ENCODE assay signal across 16 mouse cellular contexts in the genomic region with DNA sequence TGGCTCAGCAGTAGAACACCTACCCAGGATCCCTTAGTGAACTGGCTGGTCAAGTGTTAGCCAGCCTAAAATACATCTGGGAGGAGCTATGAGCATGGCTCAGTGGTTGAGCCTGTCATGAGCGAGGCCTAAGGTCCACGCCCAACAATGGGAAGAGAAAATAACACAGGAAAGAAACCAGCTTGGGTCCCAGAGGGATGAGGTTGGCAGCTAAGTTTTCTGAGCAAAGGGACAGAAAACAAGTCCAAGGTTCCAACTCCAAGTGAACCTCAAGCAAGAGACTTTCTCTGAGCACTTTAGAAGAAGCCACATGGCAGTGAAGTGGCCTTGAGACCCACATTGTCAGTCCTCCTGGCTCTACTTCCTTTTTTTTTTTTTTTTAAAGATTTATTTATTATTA. TPM values are rescaled to one million over a fixed set of nuclear protein-coding genes. Genes with fewer than 3 reads are reported as not detected.
DNase-seq lines count a peak whose midpoint lies in the region; ATAC-seq and TF ChIP-seq lines count a peak whose summit lies in the region.
"Had no signal": no experiment of that assay in that cellular context is flagged by ENCODE, and none has a peak within 500 bp of the region (broad histone marks: within the 10 kb centered on the region; RNA-seq: fewer than 3 reads in every experiment).

No protein-coding gene starts in this region.

- no peaks in the 10 kb centered on the region for H3K9me3 ChIP-seq in heart, embryonic 13.5 days
- no peaks in the 10 kb centered on the region for H3K9me3 ChIP-seq in liver, embryonic 15.5 days (replicated peaks)
- H3K9me3 ChIP-seq in forebrain, postnatal 0 days (ENCODE audit: low read length) = no peaks in the 10 kb centered on the region
- H3K9me3 ChIP-seq: limb, embryonic 15.5 days had no signal

- no peak overlapping the region for H3K4me2 ChIP-seq in heart, embryonic 13.5 days
- peak overlapping the region; percentile 57 for H3K4me2 ChIP-seq in liver, embryonic 15.5 days
- H3K4me2 ChIP-seq in forebrain, postnatal 0 days (ENCODE audit: low read depth) = no peak overlapping the region
- H3K4me2 ChIP-seq: limb, embryonic 15.5 days had no signal

- no peak for TF ChIP-seq CTCF in bone marrow macrophage, adult 2 months (IDR thresholded peaks at IDR 0.05; ENCODE audit: low read depth, low read length)
- TF ChIP-seq CTCF in forebrain, postnatal 0 days (IDR thresholded peaks at IDR 0.05; ENCODE audit: low read depth) = no peak

- intact Hi-C loops in heart, postnatal 36 days (cut with DNase I) = no loop called here

- no peak for DNase-seq in heart, postnatal 36 days
- no peak for DNase-seq in forebrain, postnatal 0 days
- no peak for DNase-seq in lung, postnatal 4 days
- DNase-seq in frontal cortex, postnatal 36 days (ENCODE audit: low spot score in 2 of 2) = no peak
- DNase-seq: cerebellum, adult 2 months; gastrocnemius, postnatal 25 days; kidney, adult 9 months had no signal

- no peak for ATAC-seq in heart, embryonic 13.5 days (ENCODE audit: extremely low read depth, insufficient number of reproducible peaks, low FRiP score, low TSS enrichment)
- ATAC-seq in liver, embryonic 15.5 days (ENCODE audit: insufficient read depth) = peak; percentile 70
- ATAC-seq in forebrain, postnatal 0 days = no peak

- 0 out of 2 replicates have a peak overlapping the region, but pooled peaks have one; percentile 9 for H3K27ac ChIP-seq in heart, embryonic 13.5 days (replicated peaks)
- peak overlapping the region; percentile 83 for H3K27ac ChIP-seq in bone marrow macrophage, adult 2 months (ENCODE audit: insufficient read depth, low read depth, low read length)
- peak overlapping the region; percentile 74 for H3K27ac ChIP-seq in liver, embryonic 15.5 days (replicated peaks)
- H3K27ac ChIP-seq in forebrain, postnatal 0 days (ENCODE audit: low read depth, low read length) = no peak overlapping the region
- H3K27ac ChIP-seq: left cerebral cortex, adult 2 months; limb, embryonic 15.5 days had no signal

- H3K4me1 ChIP-seq in heart, embryonic 13.5 days = peaks cover under 1% of the 10 kb centered on the region; the same call in 1 of the 2 replicates
- peaks cover 37% of the 10 kb centered on the region for H3K4me1 ChIP-seq in bone marrow macrophage, adult 2 months (ENCODE audit: control insufficient read depth, insufficient read depth, low read length)
- peaks cover 26% of the 10 kb centered on the region for H3K4me1 ChIP-seq in liver, embryonic 15.5 days (replicated peaks)
- 0 out of 2 replicates have a peak, but pooled peaks cover under 1% of the 10 kb centered on the region for H3K4me1 ChIP-seq in forebrain, postnatal 0 days (ENCODE audit: insufficient read depth)

- TF ChIP-seq POLR2A in bone marrow macrophage, adult 2 months (IDR thresholded peaks at IDR 0.05; ENCODE audit: borderline replicate concordance, low read depth, low read length) = no peak

- H3K4me3 ChIP-seq in heart, embryonic 13.5 days = no peak overlapping the region
- no peak overlapping the region for H3K4me3 ChIP-seq in bone marrow macrophage, adult 2 months (ENCODE audit: insufficient read depth, low read length)
- no peak overlapping the region for H3K4me3 ChIP-seq in liver, embryonic 15.5 days (replicated peaks)
- H3K4me3 ChIP-seq in forebrain, postnatal 0 days (ENCODE audit: low read depth, low read length) = no peak overlapping the region
- H3K4me3 ChIP-seq: left cerebral cortex, adult 2 months; limb, embryonic 15.5 days had no signal

- no peaks in the 10 kb centered on the region for H3K36me3 ChIP-seq in heart, embryonic 13.5 days
- H3K36me3 ChIP-seq in liver, embryonic 15.5 days (replicated peaks) = no peaks in the 10 kb centered on the region
- no peaks in the 10 kb centered on the region for H3K36me3 ChIP-seq in forebrain, postnatal 0 days (ENCODE audit: insufficient read depth)
- H3K36me3 ChIP-seq: limb, embryonic 15.5 days had no signal

- 87% methylated on average over 2 of the region's 2 CpGs for WGBS in heart, embryonic 13.5 days
- WGBS in liver, embryonic 15.5 days (ENCODE audit: insufficient replicate concordance) = 57% methylated on average over 2 of the region's 2 CpGs
- 90% methylated on average over 2 of the region's 2 CpGs for WGBS in forebrain, postnatal 0 days

- no peak overlapping the region for H3K9ac ChIP-seq in heart, embryonic 13.5 days
- H3K9ac ChIP-seq in liver, embryonic 15.5 days = no peak overlapping the region
- no peak overlapping the region for H3K9ac ChIP-seq in forebrain, postnatal 0 days
- H3K9ac ChIP-seq: limb, embryonic 15.5 days had no signal

- H3K27me3 ChIP-seq in heart, embryonic 13.5 days (replicated peaks) = no peaks in the 10 kb centered on the region
- no peaks in the 10 kb centered on the region for H3K27me3 ChIP-seq in liver, embryonic 15.5 days
- no peaks in the 10 kb centered on the region for H3K27me3 ChIP-seq in forebrain, postnatal 0 days (ENCODE audit: insufficient read depth, low read length)
- H3K27me3 ChIP-seq: CH12.LX; limb, embryonic 15.5 days had no signal

RNA-seq across cellular contexts. Expression of gene Ywhag, which starts 17.2 kb away (rescaled TPM):
- 157 and 163 TPM in 2 replicates for polyA plus RNA-seq in heart, embryonic 13.5 days (2015; fragmentation: Nextera tagmentation; extraction: Ambion mirVana)
- total RNA-seq in heart, postnatal 36 days (2021) = 100 to 1,000 TPM; 279 to 282 TPM
- polyA plus RNA-seq in bone marrow macrophage, adult 2 months (2012; ENCODE audit: insufficient read depth, insufficient read length, missing spikeins) = 151 and 157 TPM in 2 replicates
- polyA plus RNA-seq in liver, embryonic 15.5 days (2015; fragmentation: Nextera tagmentation; extraction: Ambion mirVana) = 60.9 and 65.4 TPM in 2 replicates
- 220 and 286 TPM in 2 replicates for total RNA-seq in forebrain, postnatal 0 days (2014; rRNA removed)
- polyA plus RNA-seq in forebrain, postnatal 0 days (2015; fragmentation: Nextera tagmentation; extraction: Ambion mirVana) = 603 and 867 TPM in 2 replicates

RNA-seq across cellular contexts. Expression of gene Ssc4d, which starts 22.7 kb away (rescaled TPM):
- 1.0 and 1.1 TPM in 2 replicates for polyA plus RNA-seq in heart, embryonic 13.5 days (2015; fragmentation: Nextera tagmentation; extraction: Ambion mirVana)
- under 1 TPM; 0.58 to 0.68 TPM for total RNA-seq in heart, postnatal 36 days (2021)
- 6.8 and 10.0 TPM in 2 replicates for polyA plus RNA-seq in bone marrow macrophage, adult 2 months (2012; ENCODE audit: insufficient read depth, insufficient read length, missing spikeins)
- polyA plus RNA-seq in liver, embryonic 15.5 days (2015; fragmentation: Nextera tagmentation; extraction: Ambion mirVana) = 1.6 and 1.8 TPM in 2 replicates
- 6.5 and 7.0 TPM in 2 replicates for total RNA-seq in forebrain, postnatal 0 days (2014; rRNA removed)
- 2.5 and 4.0 TPM in 2 replicates for polyA plus RNA-seq in forebrain, postnatal 0 days (2015; fragmentation: Nextera tagmentation; extraction: Ambion mirVana)

RNA-seq across cellular contexts. Expression of gene Zp3, which starts 28.2 kb away (rescaled TPM):
- polyA plus RNA-seq in heart, embryonic 13.5 days (2015; fragmentation: Nextera tagmentation; extraction: Ambion mirVana) = 0.11 TPM in 1 of 2 replicates, not detected in the other
- total RNA-seq in heart, postnatal 36 days (2021) = not detected
- polyA plus RNA-seq in bone marrow macrophage, adult 2 months (2012; ENCODE audit: insufficient read depth, insufficient read length, missing spikeins) = not detected in 2 replicates
- polyA plus RNA-seq in liver, embryonic 15.5 days (2015; fragmentation: Nextera tagmentation; extraction: Ambion mirVana) = not detected in 2 replicates
- total RNA-seq in forebrain, postnatal 0 days (2014; rRNA removed) = 0.14 TPM in 1 of 2 replicates, not detected in the other
- 0.14 and 0.23 TPM in 2 replicates for polyA plus RNA-seq in forebrain, postnatal 0 days (2015; fragmentation: Nextera tagmentation; extraction: Ambion mirVana)
- total RNA-seq: adrenal gland, postnatal 36 days; gastrocnemius, postnatal 25 days; layer of hippocampus, adult 18-20 months; left cerebral cortex, adult 2 months had no signal
- polyA plus RNA-seq: heart, postnatal 0 days had no signal

RNA-seq across cellular contexts. Expression of gene Dtx2, which starts 42.9 kb away (rescaled TPM):
- polyA plus RNA-seq in heart, embryonic 13.5 days (2015; fragmentation: Nextera tagmentation; extraction: Ambion mirVana) = 23.0 and 23.9 TPM in 2 replicates
- 1 to 10 TPM; 7.2 to 7.9 TPM for total RNA-seq in heart, postnatal 36 days (2021)
- polyA plus RNA-seq in bone marrow macrophage, adult 2 months (2012; ENCODE audit: insufficient read depth, insufficient read length, missing spikeins) = 9.5 and 9.8 TPM in 2 replicates
- 6.7 and 6.9 TPM in 2 replicates for polyA plus RNA-seq in liver, embryonic 15.5 days (2015; fragmentation: Nextera tagmentation; extraction: Ambion mirVana)
- total RNA-seq in forebrain, postnatal 0 days (2014; rRNA removed) = 19.5 and 25.3 TPM in 2 replicates
- polyA plus RNA-seq in forebrain, postnatal 0 days (2015; fragmentation: Nextera tagmentation; extraction: Ambion mirVana) = 17.6 and 20.0 TPM in 2 replicates
